Mouse (Mus musculus): ENCODE measurements at regions not wholly inside any gene's neighbourhood (a gene's known extent, or its start where the extent isn't known, plus 50 kb on each side); places are given as distances from the start of the nearest gene placed in this dataset.
A peak's percentile ranks its signal among the peaks of the same experiment; 100 is the strongest.

- WGBS = 67% methylated on average over 4 of the region's 4 CpGs
- H3K4me1 ChIP-seq (ENCODE audit: control insufficient read depth, insufficient read depth, low read length) = no peaks in the 10 kb centered on the region
- H3K36me3 ChIP-seq (ENCODE audit: control insufficient read depth, insufficient read depth, low read length) = no peaks in the 10 kb centered on the region
- H3K4me3 ChIP-seq (replicated peaks; ENCODE audit: low read length) = no peak overlapping the region
- no peak overlapping the region for H3K4me2 ChIP-seq (ENCODE audit: low read depth, low read length)
- no peaks in the 10 kb centered on the region for H3K9me3 ChIP-seq (replicated peaks; ENCODE audit: control insufficient read depth, low read length)
- H3K27me3 ChIP-seq (ENCODE audit: control insufficient read depth, insufficient read depth, low read length) = no peaks in the 10 kb centered on the region
- no peak for ATAC-seq (ENCODE audit: insufficient read depth, low FRiP score)
- no peak overlapping the region for H3K9ac ChIP-seq (ENCODE audit: low read length)
- no peak overlapping the region for H3K27ac ChIP-seq (ENCODE audit: low read length)
Measured at GRCm38 (mm10) chr9:63051631-63052030, 63.9 kb upstream of the Pias1 start.

GRCm38 (mm10) chr9:63049290-63049689 is 61.6 kb upstream of the Pias1 start:
- no peaks in the 10 kb centered on the region for H3K9me3 ChIP-seq (replicated peaks; ENCODE audit: control insufficient read depth, low read length)
- no peak overlapping the region for H3K27ac ChIP-seq (ENCODE audit: low read length)
- WGBS = 87% methylated on average over 5 of the region's 5 CpGs
- H3K4me3 ChIP-seq (replicated peaks; ENCODE audit: low read length) = no peak overlapping the region
- no peak overlapping the region for H3K9ac ChIP-seq (ENCODE audit: low read length)
- H3K4me2 ChIP-seq (ENCODE audit: low read depth, low read length) = no peak overlapping the region
- no peaks in the 10 kb centered on the region for H3K36me3 ChIP-seq (ENCODE audit: control insufficient read depth, insufficient read depth, low read length)
- H3K4me1 ChIP-seq (ENCODE audit: control insufficient read depth, insufficient read depth, low read length) = no peaks in the 10 kb centered on the region
- no peak for ATAC-seq (ENCODE audit: insufficient read depth, low FRiP score)
- no peaks in the 10 kb centered on the region for H3K27me3 ChIP-seq (ENCODE audit: control insufficient read depth, insufficient read depth, low read length)

GRCm38 (mm10) chr9:63046981-63047380 is 59.3 kb upstream of the Pias1 start:
- H3K9me3 ChIP-seq (replicated peaks; ENCODE audit: control insufficient read depth, low read length) = no peaks in the 10 kb centered on the region
- H3K4me3 ChIP-seq (replicated peaks; ENCODE audit: low read length) = no peak overlapping the region
- H3K4me1 ChIP-seq (ENCODE audit: control insufficient read depth, insufficient read depth, low read length) = no peaks in the 10 kb centered on the region
- WGBS = 89% methylated on average over 3 of the region's 3 CpGs
- H3K36me3 ChIP-seq (ENCODE audit: control insufficient read depth, insufficient read depth, low read length) = no peaks in the 10 kb centered on the region
- no peak for ATAC-seq (ENCODE audit: insufficient read depth, low FRiP score)
- no peak overlapping the region for H3K27ac ChIP-seq (ENCODE audit: low read length)
- H3K27me3 ChIP-seq (ENCODE audit: control insufficient read depth, insufficient read depth, low read length) = no peaks in the 10 kb centered on the region
- no peak overlapping the region for H3K4me2 ChIP-seq (ENCODE audit: low read depth, low read length)
- no peak overlapping the region for H3K9ac ChIP-seq (ENCODE audit: low read length)

- H3K9ac ChIP-seq (ENCODE audit: low read length) = no peak overlapping the region
- no peaks in the 10 kb centered on the region for H3K9me3 ChIP-seq (replicated peaks; ENCODE audit: control insufficient read depth, low read length)
- H3K27ac ChIP-seq (ENCODE audit: low read length) = no peak overlapping the region
- no peaks in the 10 kb centered on the region for H3K27me3 ChIP-seq (ENCODE audit: control insufficient read depth, insufficient read depth, low read length)
- 65% methylated on average over 4 of the region's 4 CpGs for WGBS
- H3K4me3 ChIP-seq (replicated peaks; ENCODE audit: low read length) = no peak overlapping the region
- ATAC-seq (ENCODE audit: insufficient read depth, low FRiP score) = no peak
- H3K4me1 ChIP-seq (ENCODE audit: control insufficient read depth, insufficient read depth, low read length) = no peaks in the 10 kb centered on the region
- H3K36me3 ChIP-seq (ENCODE audit: control insufficient read depth, insufficient read depth, low read length) = no peaks in the 10 kb centered on the region
- H3K4me2 ChIP-seq (ENCODE audit: low read depth, low read length) = no peak overlapping the region
Measured at GRCm38 (mm10) chr9:63045531-63045930, 57.8 kb upstream of the Pias1 start.

- no peak for ATAC-seq (ENCODE audit: insufficient read depth, low FRiP score)
Measured at GRCm38 (mm10) chr9:63043304-63043703, 55.6 kb upstream of the Pias1 start.

GRCm38 (mm10) chr9:63038031-63038430 is 50.3 kb upstream of the Pias1 start:
- H3K9ac ChIP-seq (ENCODE audit: low read length) = no peak overlapping the region
- no peaks in the 10 kb centered on the region for H3K36me3 ChIP-seq (ENCODE audit: control insufficient read depth, insufficient read depth, low read length)
- ATAC-seq (ENCODE audit: insufficient read depth, low FRiP score) = no peak
- no peak overlapping the region for H3K4me2 ChIP-seq (ENCODE audit: low read depth, low read length)
- WGBS = 85% methylated on average over 6 of the region's 6 CpGs
- H3K4me1 ChIP-seq (ENCODE audit: control insufficient read depth, insufficient read depth, low read length) = no peaks in the 10 kb centered on the region
- H3K9me3 ChIP-seq (replicated peaks; ENCODE audit: control insufficient read depth, low read length) = no peaks in the 10 kb centered on the region
- no peaks in the 10 kb centered on the region for H3K27me3 ChIP-seq (ENCODE audit: control insufficient read depth, insufficient read depth, low read length)
- H3K27ac ChIP-seq (ENCODE audit: low read length) = peak overlapping the region; percentile 23; the same call in 1 of the 2 replicates
- no peak overlapping the region for H3K4me3 ChIP-seq (replicated peaks; ENCODE audit: low read length)

More at GRCm38 (mm10) chr9:63043304-63043703, 55.6 kb upstream of the Pias1 start:
- H3K27ac ChIP-seq (ENCODE audit: low read length) = no peak overlapping the region
- no peak overlapping the region for H3K4me3 ChIP-seq (replicated peaks; ENCODE audit: low read length)
- no peak overlapping the region for H3K9ac ChIP-seq (ENCODE audit: low read length)
- no peaks in the 10 kb centered on the region for H3K4me1 ChIP-seq (ENCODE audit: control insufficient read depth, insufficient read depth, low read length)
- H3K27me3 ChIP-seq (ENCODE audit: control insufficient read depth, insufficient read depth, low read length) = no peaks in the 10 kb centered on the region
- 24% methylated on average over 3 of the region's 3 CpGs for WGBS
- H3K36me3 ChIP-seq (ENCODE audit: control insufficient read depth, insufficient read depth, low read length) = no peaks in the 10 kb centered on the region
- no peak overlapping the region for H3K4me2 ChIP-seq (ENCODE audit: low read depth, low read length)
- no peaks in the 10 kb centered on the region for H3K9me3 ChIP-seq (replicated peaks; ENCODE audit: control insufficient read depth, low read length)
